Mouse (Mus musculus) lung, embryonic 14.5 days (tissue): Measurements from ENCODE around the gene Hecw2. TPM values are rescaled to one million over a fixed set of nuclear protein-coding genes. Genes with fewer than 3 reads are reported as not detected.

ENCODE experiments used
- ATAC-seq: fragments of 200-750 bp; cut with Nextera tagmentation; 2 replicates; pipeline ENCODE4 v1.8.0; 2017; ENCODE audit warnings: mild to moderate bottlenecking, moderate TSS enrichment, moderate library complexity; ENCODE audit not compliant: insufficient read depth
- DNase-seq: peaks from one replicate; pipeline ENCODE4 v3.0.0-alpha.2; 2015
- H3K27ac ChIP-seq: fragments of 300-500 bp; sonication (generic); 2 replicates; pipeline ENCODE4 v1.5.1; 2014; ENCODE audit warnings: low read depth, mild to moderate bottlenecking, moderate library complexity
- H3K27me3 ChIP-seq: fragments of 300-500 bp; sonication (generic); 2 replicates; pipeline ENCODE4 v1.6.1; 2014; ENCODE audit warnings: low read length, control low read depth; ENCODE audit not compliant: insufficient read depth
- H3K36me3 ChIP-seq: fragments of 300-500 bp; sonication (generic); 2 replicates; pipeline ENCODE4 v1.6.1; 2014; ENCODE audit warnings: control low read depth; ENCODE audit not compliant: insufficient read depth
- H3K4me1 ChIP-seq: fragments of 300-500 bp; sonication (generic); 2 replicates; pipeline ENCODE4 v1.6.1; 2014; ENCODE audit warnings: antibody characterized with exemption, control low read depth; ENCODE audit not compliant: insufficient read depth
- H3K4me2 ChIP-seq: fragments of 300-500 bp; sonication (generic); 2 replicates; pipeline ENCODE4 v1.6.1; 2014; ENCODE audit warnings: mild to moderate bottlenecking
- H3K4me3 ChIP-seq: fragments of 300-500 bp; sonication (generic); 2 replicates; pipeline ENCODE4 v1.5.1; 2014; ENCODE audit warnings: low read depth, low read length
- H3K9ac ChIP-seq: fragments of 300-500 bp; sonication (generic); 2 replicates; pipeline ENCODE4 v1.6.1; 2014
- H3K9me3 ChIP-seq: fragments of 300-500 bp; sonication (generic); 2 replicates; pipeline ENCODE4 v1.6.1; 2016; ENCODE audit warnings: low read depth, low read length, control low read depth
- CTCF ChIP-seq: IDR thresholded peaks from 2 replicates; pipeline ENCODE4 v1.5.1; 2016; ENCODE audit warnings: antibody characterized with exemption, low read depth
- WGBS: fragments of 180-500 bp; shearing (Covaris S2); extraction: QIAGEN DNeasy Blood & Tissue Kit; methylation state at CpG from one replicate; pipeline ENCODE4 v1.1.7; 2014; 5-methylcytosine and 5-hydroxymethylcytosine counted together
- polyA plus RNA-seq: library from polyadenylated mRNA; unstranded; fragments of >200 nt; fragmentation: Nextera tagmentation; extraction: Ambion mirVana; gene quantifications from 2 replicates; pipeline ENCODE4 v1.2.1, GENCODE M21; 2014

Gene Hecw2
- polyA plus RNA-seq, 1 experiment from 2014 or later: 5.8 TPM

DNA sequence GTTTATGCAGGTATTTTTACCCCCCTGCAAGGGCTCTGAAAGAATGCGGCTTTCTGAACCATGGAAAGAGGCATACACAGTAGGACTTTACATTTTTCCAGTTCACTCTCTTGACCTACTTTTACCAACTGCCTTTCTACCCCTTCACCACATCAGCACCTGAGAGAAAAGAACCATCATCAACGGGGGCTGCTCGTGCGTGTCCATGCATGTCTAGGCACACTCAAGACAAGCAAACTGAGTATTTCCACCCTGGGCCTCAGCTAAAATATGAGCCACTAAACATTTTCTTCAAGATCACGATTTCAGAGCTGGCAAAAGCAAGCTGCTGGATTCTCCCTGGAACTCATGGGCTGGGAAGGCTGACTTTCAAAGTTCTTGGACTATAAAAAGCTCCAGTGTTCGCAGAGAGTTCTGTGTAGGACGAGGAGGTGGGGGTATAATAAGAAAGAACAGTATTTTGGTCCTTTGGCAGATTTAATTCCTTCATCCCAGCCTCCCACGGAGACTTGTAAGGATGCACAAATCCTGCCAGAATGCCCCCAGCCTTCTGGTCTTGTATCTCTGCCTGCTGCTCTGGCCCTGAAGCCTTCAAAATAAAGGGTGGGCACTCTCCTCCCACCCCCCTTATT lies 76.5 kb downstream of the Hecw2 start:
- no peak overlapping the region for H3K4me2 ChIP-seq
- ATAC-seq: no peak
- TF ChIP-seq CTCF: no peak
- H3K4me1 ChIP-seq: no peaks in the 10 kb centered on the region
- no peak overlapping the region for H3K9ac ChIP-seq
- WGBS: 60% methylated on average over 8 of the region's 8 CpGs
- no peak for DNase-seq
- no peaks in the 10 kb centered on the region for H3K9me3 ChIP-seq
- H3K36me3 ChIP-seq: no peaks in the 10 kb centered on the region
- no peak overlapping the region for H3K4me3 ChIP-seq
- H3K27me3 ChIP-seq: no peaks in the 10 kb centered on the region
- peak overlapping the region; percentile 15; the same call in 1 of the 2 replicates for H3K27ac ChIP-seq

DNA sequence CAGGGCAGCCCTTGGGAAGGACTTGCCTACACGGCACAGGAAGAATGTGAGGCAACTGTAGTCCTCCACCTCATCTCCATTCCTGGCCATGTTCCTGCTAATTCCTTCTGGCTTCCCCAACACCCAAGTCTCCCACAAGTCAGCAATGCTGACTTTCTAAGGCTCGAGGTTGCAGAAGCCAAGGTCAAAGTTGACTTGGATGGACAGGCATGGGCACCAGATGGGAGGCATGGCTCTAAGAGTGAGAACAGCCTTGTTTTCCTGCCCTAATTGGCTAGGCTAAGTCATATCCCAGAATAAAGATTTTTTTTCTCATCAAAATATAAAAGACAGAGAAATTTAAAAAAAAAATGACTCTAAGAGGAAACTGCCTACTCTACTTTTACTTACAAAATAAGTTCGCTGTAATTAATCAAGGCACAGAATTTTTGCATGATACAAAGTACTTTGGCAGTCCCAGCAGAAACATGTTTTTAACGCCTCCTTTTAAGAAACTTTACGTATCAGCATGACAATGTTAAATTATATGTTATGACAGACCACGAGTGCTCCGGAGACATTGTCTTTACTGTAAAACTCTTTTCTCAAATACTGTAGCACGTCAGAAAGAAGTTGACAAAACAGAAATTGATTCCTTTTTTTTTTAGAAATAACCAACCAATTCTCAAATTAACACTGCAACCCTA lies 83.9 kb downstream of the Hecw2 start:
- no peak for TF ChIP-seq CTCF
- Histone ChIP-seq H3K27ac (peak overlapping the region; percentile 54; the same call in 1 of the 2 replicates), H3K36me3 (no peaks in the 10 kb centered on the region), H3K27me3 (no peaks in the 10 kb centered on the region), H3K9me3 (no peaks in the 10 kb centered on the region), H3K9ac (no peak overlapping the region), H3K4me1 (no peaks in the 10 kb centered on the region; the same call in 1 of the 2 replicates), H3K4me2 (0 out of 2 replicates have a peak overlapping the region, but pooled peaks have one; percentile 12), H3K4me3 (no peak overlapping the region)
- 37% methylated on average over 8 of the region's 8 CpGs for WGBS
- DNase-seq (peak; percentile 88), ATAC-seq (peak; percentile 72; the same call in 1 of the 2 replicates)

DNA sequence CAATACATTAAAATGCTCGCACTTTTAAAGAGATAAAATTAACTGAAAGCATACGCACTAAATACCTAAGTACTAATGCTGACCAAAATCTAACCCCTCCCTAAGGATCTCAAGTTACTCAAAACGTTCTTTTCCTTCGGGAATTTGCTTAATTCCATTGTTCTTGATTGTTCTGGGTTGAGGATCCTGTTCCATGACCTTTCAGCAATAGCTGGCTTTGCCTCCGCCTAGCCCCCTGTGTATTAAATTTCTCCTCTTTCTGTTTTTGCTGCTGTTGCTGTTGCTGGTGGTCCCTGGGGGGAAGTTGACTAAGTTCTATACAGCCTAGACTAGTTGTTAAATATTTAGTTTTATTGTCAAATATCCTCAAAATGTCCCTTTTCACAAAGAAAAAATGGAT lies 85.7 kb downstream of the Hecw2 start:
- Histone ChIP-seq H3K36me3 (no peaks in the 10 kb centered on the region), H3K9me3 (no peaks in the 10 kb centered on the region), H3K27me3 (no peaks in the 10 kb centered on the region), H3K27ac (no peak overlapping the region), H3K4me1 (no peaks in the 10 kb centered on the region; the same call in 1 of the 2 replicates), H3K9ac (no peak overlapping the region), H3K4me3 (no peak overlapping the region), H3K4me2 (no peak overlapping the region)
- WGBS: 54% methylated on average over 5 of the region's 5 CpGs
- ATAC-seq (no peak), DNase-seq (no peak)
- no peak for TF ChIP-seq CTCF

DNA sequence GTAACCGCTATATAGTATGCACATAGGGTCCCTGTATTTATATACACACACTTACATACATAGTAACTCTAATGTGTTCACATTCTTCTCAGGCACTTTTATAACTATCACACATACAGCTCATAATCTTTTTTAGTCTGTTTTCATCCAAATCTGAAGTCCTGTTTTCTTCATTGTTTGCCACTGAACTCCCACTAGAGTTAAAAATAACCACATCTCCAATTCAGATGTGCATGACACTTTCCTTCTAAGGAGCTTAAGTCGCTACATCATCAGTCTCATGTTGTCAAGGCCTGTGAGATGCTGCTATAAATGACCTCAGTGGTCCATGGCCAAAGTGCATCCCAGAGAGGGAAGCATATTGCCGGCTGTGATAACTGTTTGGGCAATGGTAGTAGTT lies 88.2 kb downstream of the Hecw2 start:
- ATAC-seq (no peak), DNase-seq (no peak)
- Histone ChIP-seq H3K4me2 (no peak overlapping the region), H3K4me1 (no peaks in the 10 kb centered on the region; the same call in 1 of the 2 replicates), H3K4me3 (no peak overlapping the region), H3K9me3 (no peaks in the 10 kb centered on the region), H3K9ac (no peak overlapping the region), H3K27ac (no peak overlapping the region), H3K36me3 (no peaks in the 10 kb centered on the region), H3K27me3 (no peaks in the 10 kb centered on the region)
- 73% methylated on average over 3 of the region's 3 CpGs for WGBS
- TF ChIP-seq CTCF: no peak

GRCm38 (mm10) chr1:54079708-54080107 lies 115.3 kb downstream of the Hecw2 start:
- Histone ChIP-seq H3K4me3 (no peak overlapping the region), H3K27ac (no peak overlapping the region), H3K4me1 (no peaks in the 10 kb centered on the region), H3K36me3 (no peaks in the 10 kb centered on the region), H3K27me3 (no peaks in the 10 kb centered on the region), H3K4me2 (no peak overlapping the region), H3K9me3 (no peaks in the 10 kb centered on the region), H3K9ac (no peak overlapping the region)
- DNase-seq (no peak), ATAC-seq (no peak)
- 86% methylated on average over 3 of the region's 3 CpGs for WGBS
- TF ChIP-seq CTCF: no peak

GRCm38 (mm10) chr1:54074456-54074855 lies 120.5 kb downstream of the Hecw2 start:
- no peak for ATAC-seq
- Histone ChIP-seq H3K36me3 (no peaks in the 10 kb centered on the region), H3K4me3 (no peak overlapping the region), H3K27me3 (no peaks in the 10 kb centered on the region), H3K27ac (no peak overlapping the region), H3K4me2 (no peak overlapping the region), H3K9me3 (no peaks in the 10 kb centered on the region), H3K9ac (no peak overlapping the region), H3K4me1 (no peaks in the 10 kb centered on the region)
- TF ChIP-seq CTCF: no peak
- 19% methylated on average over 1 of the region's 1 CpGs for WGBS
- peak; percentile 14 for DNase-seq

DNA sequence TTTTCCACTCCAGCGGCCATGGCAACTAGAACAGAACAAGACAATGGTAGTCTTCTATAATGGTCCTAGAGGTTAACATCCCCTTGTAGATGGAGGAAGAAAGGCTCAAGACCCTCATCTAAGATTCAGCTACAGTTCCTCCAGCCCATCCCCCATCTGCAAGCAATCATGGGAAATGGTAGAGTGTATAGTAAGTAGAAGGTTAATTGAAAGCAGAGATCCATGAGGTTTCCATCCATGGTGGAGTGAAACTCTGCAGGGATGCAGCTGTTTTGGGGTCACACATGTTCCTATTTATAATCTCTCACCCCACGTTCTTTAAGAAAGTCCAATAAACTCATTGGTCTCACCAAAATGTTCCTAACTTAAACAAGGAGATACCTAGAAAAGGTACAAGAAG lies 124.8 kb downstream of the Hecw2 start:
- H3K4me1 ChIP-seq: no peaks in the 10 kb centered on the region
- 80% methylated on average over 2 of the region's 2 CpGs for WGBS
- no peak overlapping the region for H3K27ac ChIP-seq

More for the DNA sequence above, 124.8 kb downstream of the Hecw2 start:
- ATAC-seq (no peak), DNase-seq (no peak)
- no peaks in the 10 kb centered on the region for H3K9me3 ChIP-seq
- no peak overlapping the region for H3K4me3 ChIP-seq
- H3K9ac ChIP-seq: no peak overlapping the region
- H3K36me3 ChIP-seq: no peaks in the 10 kb centered on the region
- H3K27me3 ChIP-seq: no peaks in the 10 kb centered on the region
- no peak overlapping the region for H3K4me2 ChIP-seq
- TF ChIP-seq CTCF: no peak
